Mouse (Mus musculus): ENCODE measurements around the gene B3gnt2. TPM values are rescaled to one million over a fixed set of nuclear protein-coding genes. Genes with fewer than 3 reads are reported as not detected.

Gene B3gnt2
- polyA plus RNA-seq, 1 experiment from 2014 or later, result 20.4 TPM

DNA sequence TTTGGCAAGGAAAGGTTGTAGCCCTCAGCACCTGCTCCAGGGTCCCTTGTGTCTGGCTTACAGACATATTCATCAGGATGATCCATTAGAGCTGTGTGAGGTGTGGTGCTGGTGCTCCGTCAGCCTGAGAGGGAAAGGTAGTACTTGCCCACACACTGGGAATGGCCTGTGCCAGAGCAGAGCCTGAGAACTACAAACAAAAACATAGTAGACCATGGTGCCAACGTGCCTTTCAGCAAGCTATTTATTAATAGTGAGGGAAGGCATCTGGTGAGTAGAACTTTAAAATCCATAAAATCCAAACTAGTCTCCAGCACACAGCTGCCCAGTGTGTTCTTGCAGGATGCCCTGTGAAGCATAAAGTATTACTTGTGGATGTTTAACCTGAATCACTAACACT, 94.5 kb downstream of the B3gnt2 start:
- no peak for DNase-seq (ENCODE audit: low spot score)
- no peak overlapping the region for H3K27ac ChIP-seq (ENCODE audit: low read length)

DNA sequence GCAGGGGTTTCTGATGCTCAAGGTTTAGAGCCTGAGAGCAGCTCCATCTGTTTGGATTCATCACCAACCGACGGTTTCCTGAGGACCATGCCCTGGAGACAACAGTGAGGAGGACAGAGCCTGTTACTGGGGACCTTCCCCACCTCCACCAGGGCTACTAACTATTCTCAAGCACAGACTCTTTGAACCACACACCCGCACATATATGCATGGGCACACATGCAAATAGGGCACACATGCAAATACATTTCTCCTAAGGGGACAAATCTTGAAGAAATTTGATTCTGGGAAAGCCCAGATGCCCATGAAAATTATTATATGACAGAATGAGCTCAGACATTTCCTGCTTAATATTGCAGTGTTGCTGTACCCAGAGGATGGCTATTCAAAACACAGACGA, 95.3 kb downstream of the B3gnt2 start:
- H3K27ac ChIP-seq (ENCODE audit: low read length), result no peak overlapping the region
- no peaks in the 10 kb centered on the region for H3K27me3 ChIP-seq (replicated peaks; ENCODE audit: insufficient read depth, low read length)
- 76% methylated on average over 4 of the region's 4 CpGs for WGBS
- H3K4me2 ChIP-seq (replicated peaks; ENCODE audit: low read depth, low read length), result no peak overlapping the region
- no peaks in the 10 kb centered on the region for H3K36me3 ChIP-seq (ENCODE audit: insufficient read depth, low read length)
- no peak for TF ChIP-seq EP300 (IDR thresholded peaks at IDR 0.05)
- TF ChIP-seq CTCF (IDR thresholded peaks at IDR 0.05), result no peak
- no peaks in the 10 kb centered on the region for H3K9me3 ChIP-seq (ENCODE audit: low read length)
- H3K4me3 ChIP-seq (ENCODE audit: low read depth, low read length), result no peak overlapping the region
- DNase-seq (ENCODE audit: low spot score) (no peak), ATAC-seq (no peak)
- no peaks in the 10 kb centered on the region for H3K4me1 ChIP-seq (ENCODE audit: insufficient read depth, low read depth, low read length)
- no peak overlapping the region for H3K9ac ChIP-seq (replicated peaks; ENCODE audit: low read depth)

More for the DNA sequence above, 94.5 kb downstream of the B3gnt2 start:
- Histone ChIP-seq H3K9me3 (ENCODE audit: low read length) (no peaks in the 10 kb centered on the region), H3K27me3 (replicated peaks; ENCODE audit: insufficient read depth, low read length) (no peaks in the 10 kb centered on the region), H3K4me1 (ENCODE audit: insufficient read depth, low read depth, low read length) (no peaks in the 10 kb centered on the region), H3K4me2 (replicated peaks; ENCODE audit: low read depth, low read length) (no peak overlapping the region), H3K9ac (replicated peaks; ENCODE audit: low read depth) (no peak overlapping the region), H3K4me3 (ENCODE audit: low read depth, low read length) (no peak overlapping the region), H3K36me3 (ENCODE audit: insufficient read depth, low read length) (no peaks in the 10 kb centered on the region)
- TF ChIP-seq CTCF (IDR thresholded peaks at IDR 0.05) (no peak), EP300 (IDR thresholded peaks at IDR 0.05) (no peak)
- 66% methylated on average over 2 of the region's 2 CpGs for WGBS
- ATAC-seq, result no peak

DNA sequence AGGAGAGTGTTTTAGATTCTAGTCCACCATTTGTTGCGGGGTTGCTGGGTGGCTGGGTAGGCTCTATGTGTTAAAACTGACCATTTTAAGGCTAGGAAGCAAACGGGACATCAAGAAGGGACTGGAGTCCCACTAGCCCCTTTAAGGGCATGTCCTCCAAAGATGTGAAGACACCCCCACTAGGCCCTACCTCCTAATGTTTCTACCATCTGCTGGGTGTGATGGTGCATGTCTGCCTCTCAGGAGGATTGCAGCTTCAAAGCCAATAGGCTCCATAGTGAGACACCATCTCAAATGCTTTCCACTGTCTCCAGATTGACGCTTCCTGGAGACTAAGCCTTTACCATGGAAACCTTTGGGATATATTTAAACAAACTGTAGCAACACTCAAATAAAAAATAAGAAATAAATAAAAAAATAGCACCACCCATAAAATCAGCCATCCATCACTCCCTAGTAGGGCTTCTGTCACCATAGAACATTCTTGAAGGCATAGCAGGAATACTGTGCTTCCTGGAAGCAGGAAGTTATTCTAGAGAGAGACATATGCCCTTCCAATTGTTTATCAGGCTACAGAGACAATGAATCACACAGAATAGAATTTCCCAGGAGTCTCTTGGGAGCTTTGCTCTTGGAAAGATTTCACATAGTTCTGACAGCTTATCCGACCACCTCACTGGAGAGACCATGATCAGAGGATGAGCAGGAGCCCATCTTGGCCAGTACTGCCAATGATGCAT, 97.0 kb downstream of the B3gnt2 start:
- Histone ChIP-seq H3K4me1 (ENCODE audit: insufficient read depth, low read depth, low read length) (no peaks in the 10 kb centered on the region), H3K27me3 (replicated peaks; ENCODE audit: insufficient read depth, low read length) (no peaks in the 10 kb centered on the region), H3K4me2 (replicated peaks; ENCODE audit: low read depth, low read length) (no peak overlapping the region), H3K36me3 (ENCODE audit: insufficient read depth, low read length) (no peaks in the 10 kb centered on the region), H3K9ac (replicated peaks; ENCODE audit: low read depth) (no peak overlapping the region), H3K27ac (ENCODE audit: low read length) (no peak overlapping the region), H3K4me3 (ENCODE audit: low read depth, low read length) (no peak overlapping the region), H3K9me3 (ENCODE audit: low read length) (no peaks in the 10 kb centered on the region)
- peak; percentile 36 for DNase-seq (ENCODE audit: low spot score)
- peak; percentile 61; the same call in 1 of the 2 replicates for ATAC-seq
- 76% methylated on average over 4 of the region's 4 CpGs for WGBS
- TF ChIP-seq CTCF (IDR thresholded peaks at IDR 0.05) (no peak), EP300 (IDR thresholded peaks at IDR 0.05) (peak; percentile 50)

DNA sequence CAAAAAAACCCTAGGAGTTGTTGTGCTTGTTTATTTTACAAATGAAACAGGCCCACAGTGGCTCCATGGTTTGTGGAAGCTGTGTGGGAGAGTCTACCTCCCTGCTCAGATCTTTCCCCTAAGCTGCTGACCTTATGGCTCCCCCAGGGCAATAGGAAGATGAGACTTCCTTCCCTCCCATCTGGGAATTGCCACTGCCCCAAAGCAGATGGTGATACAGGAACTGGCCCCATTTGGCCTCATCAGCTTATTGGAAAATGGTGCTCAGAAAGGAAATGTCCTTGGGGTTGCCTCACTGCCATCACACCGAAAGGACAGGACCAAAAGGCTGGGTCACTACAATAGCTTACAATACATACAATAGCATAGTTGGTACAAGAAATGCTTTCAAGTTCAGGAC, 97.7 kb downstream of the B3gnt2 start:
- Histone ChIP-seq H3K4me1 (ENCODE audit: insufficient read depth, low read depth, low read length) (no peaks in the 10 kb centered on the region), H3K9me3 (ENCODE audit: low read length) (no peaks in the 10 kb centered on the region), H3K36me3 (ENCODE audit: insufficient read depth, low read length) (no peaks in the 10 kb centered on the region), H3K9ac (replicated peaks; ENCODE audit: low read depth) (no peak overlapping the region), H3K27me3 (replicated peaks; ENCODE audit: insufficient read depth, low read length) (no peaks in the 10 kb centered on the region), H3K4me2 (replicated peaks; ENCODE audit: low read depth, low read length) (no peak overlapping the region), H3K27ac (ENCODE audit: low read length) (no peak overlapping the region), H3K4me3 (ENCODE audit: low read depth, low read length) (no peak overlapping the region)
- TF ChIP-seq CTCF (IDR thresholded peaks at IDR 0.05) (no peak), EP300 (IDR thresholded peaks at IDR 0.05) (no peak)
- ATAC-seq (no peak), DNase-seq (ENCODE audit: low spot score) (no peak)
- 71% methylated on average over 1 of the region's 1 CpGs for WGBS

DNA sequence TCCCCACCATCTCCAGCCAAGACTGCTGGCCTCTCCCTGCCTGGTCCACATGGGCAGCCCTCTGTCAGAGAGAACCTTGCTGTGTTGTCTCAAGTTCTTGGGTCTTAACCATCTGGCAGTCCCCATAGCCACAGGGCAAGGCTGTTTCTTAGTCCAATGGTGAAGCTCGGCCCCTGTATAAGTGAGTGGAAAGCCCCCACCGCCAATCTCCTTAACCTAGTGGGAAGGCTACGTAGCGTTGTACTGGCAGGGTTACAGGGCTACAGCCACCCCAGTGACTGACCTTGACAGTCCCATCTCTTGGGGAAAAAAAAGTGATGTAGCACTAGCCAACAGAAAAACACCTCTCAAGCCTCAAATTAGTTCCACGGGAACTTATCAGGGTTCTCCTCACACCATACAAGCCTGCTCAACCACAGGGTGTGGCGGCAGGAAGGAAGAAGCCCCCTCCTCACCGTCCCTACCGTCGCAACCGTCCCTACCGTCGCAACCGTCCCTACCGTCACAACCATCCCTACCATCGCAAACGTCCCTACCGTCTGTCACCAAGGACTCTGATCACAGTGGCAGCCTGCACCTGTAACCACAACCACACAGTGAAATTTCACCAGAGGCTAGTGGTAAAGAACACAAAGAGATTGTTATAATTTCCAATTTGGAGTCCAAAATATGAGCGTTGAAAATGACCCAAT, 98.4 kb downstream of the B3gnt2 start:
- WGBS, result 91% methylated on average over 18 of the region's 18 CpGs

DNA sequence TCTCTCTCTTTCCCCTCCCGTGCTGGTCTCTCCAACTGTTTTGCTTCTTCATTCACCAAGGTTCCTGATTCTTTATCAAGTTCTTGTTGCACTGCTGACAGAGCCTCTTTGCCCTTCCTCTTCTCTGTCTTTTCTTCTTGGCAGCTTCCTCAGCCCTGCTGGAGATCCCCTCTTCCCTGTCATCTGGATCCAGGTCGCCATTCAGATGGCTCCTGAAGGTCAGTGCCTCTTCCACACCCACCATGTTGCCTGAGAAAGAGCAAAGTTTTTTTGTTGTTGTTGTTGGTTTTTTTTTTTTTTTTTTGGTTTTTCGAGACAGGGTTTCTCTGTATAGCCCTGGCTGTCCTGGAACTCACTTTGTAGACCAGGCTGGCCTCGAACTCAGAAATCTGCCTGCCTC, 101.0 kb downstream of the B3gnt2 start:
- Histone ChIP-seq H3K4me1 (ENCODE audit: insufficient read depth, low read depth, low read length) (no peaks in the 10 kb centered on the region), H3K36me3 (ENCODE audit: insufficient read depth, low read length) (no peaks in the 10 kb centered on the region), H3K4me2 (replicated peaks; ENCODE audit: low read depth, low read length) (no peak overlapping the region), H3K27ac (ENCODE audit: low read length) (no peak overlapping the region), H3K9me3 (ENCODE audit: low read length) (no peaks in the 10 kb centered on the region), H3K9ac (replicated peaks; ENCODE audit: low read depth) (no peak overlapping the region), H3K4me3 (ENCODE audit: low read depth, low read length) (no peak overlapping the region), H3K27me3 (replicated peaks; ENCODE audit: insufficient read depth, low read length) (no peaks in the 10 kb centered on the region)
- ATAC-seq (no peak), DNase-seq (ENCODE audit: low spot score) (no peak)
- TF ChIP-seq CTCF (IDR thresholded peaks at IDR 0.05), result no peak
- no peak for TF ChIP-seq EP300 (IDR thresholded peaks at IDR 0.05)
- 84% methylated on average over 3 of the region's 4 CpGs for WGBS

More for the DNA sequence above, 98.4 kb downstream of the B3gnt2 start:
- TF ChIP-seq CTCF (IDR thresholded peaks at IDR 0.05) (no peak), EP300 (IDR thresholded peaks at IDR 0.05) (no peak)
- no peak overlapping the region for H3K4me3 ChIP-seq (ENCODE audit: low read depth, low read length)
- no peaks in the 10 kb centered on the region for H3K27me3 ChIP-seq (replicated peaks; ENCODE audit: insufficient read depth, low read length)
- no peak overlapping the region for H3K27ac ChIP-seq (ENCODE audit: low read length)
- H3K4me2 ChIP-seq (replicated peaks; ENCODE audit: low read depth, low read length), result no peak overlapping the region
- DNase-seq (ENCODE audit: low spot score) (no peak), ATAC-seq (no peak)
- no peaks in the 10 kb centered on the region for H3K36me3 ChIP-seq (ENCODE audit: insufficient read depth, low read length)
- no peak overlapping the region for H3K9ac ChIP-seq (replicated peaks; ENCODE audit: low read depth)
- no peaks in the 10 kb centered on the region for H3K4me1 ChIP-seq (ENCODE audit: insufficient read depth, low read depth, low read length)
- H3K9me3 ChIP-seq (ENCODE audit: low read length), result no peaks in the 10 kb centered on the region
